In genomic region chr13:94250188-94250587, GRCm38 (mm10) we compare ENCODE assay signal across 22 mouse cellular contexts. TPM values are rescaled to one million over a fixed set of nuclear protein-coding genes. Genes with fewer than 3 reads are reported as not detected.
DNase-seq lines count a peak whose midpoint lies in the region; ATAC-seq and TF ChIP-seq lines count a peak whose summit lies in the region.
"Had no signal": no experiment of that assay in that cellular context is flagged by ENCODE, and none has a peak within 500 bp of the region (broad histone marks: within the 10 kb centered on the region; RNA-seq: fewer than 3 reads in every experiment).

No protein-coding gene starts in this region.

- H3K79me2 ChIP-seq in liver, adult 2 months (ENCODE audit: control insufficient read depth, insufficient read depth, low read length), result peaks cover 36% of the 10 kb centered on the region; the same call in 1 of the 2 replicates

- no peaks in the 10 kb centered on the region for H3K9me3 ChIP-seq in liver, embryonic 12.5 days (replicated peaks)
- H3K9me3 ChIP-seq in liver, embryonic 16.5 days (replicated peaks; ENCODE audit: control insufficient read depth, low read length), result no peaks in the 10 kb centered on the region
- no peaks in the 10 kb centered on the region for H3K9me3 ChIP-seq in liver, postnatal 0 days (ENCODE audit: low read length)
- H3K9me3 ChIP-seq in liver, embryonic 11.5 days (ENCODE audit: control insufficient read depth, low read length), result no peaks in the 10 kb centered on the region
- H3K9me3 ChIP-seq: G1E had no signal

- ATAC-seq in liver, embryonic 12.5 days, result no peak
- peak; percentile 45 for ATAC-seq in liver, embryonic 16.5 days (ENCODE audit: low read depth)
- ATAC-seq in liver, postnatal 0 days, result peak; percentile 90
- no peak for ATAC-seq in liver, embryonic 11.5 days (replicated peaks; ENCODE audit: low FRiP score)
- ATAC-seq: activated CD4-positive, CD25-positive, alpha-beta regulatory T cell, adult 4 months; CD4-positive, CD25-positive, alpha-beta regulatory T cell, adult 4 months; Patski had no signal

- H3K27me3 ChIP-seq in liver, adult 2 months (ENCODE audit: control insufficient read depth, insufficient read depth, low read length), result no peaks in the 10 kb centered on the region
- no peaks in the 10 kb centered on the region for H3K27me3 ChIP-seq in liver, embryonic 12.5 days (replicated peaks)
- no peaks in the 10 kb centered on the region for H3K27me3 ChIP-seq in liver, embryonic 16.5 days (ENCODE audit: control insufficient read depth, insufficient read depth, low read depth, low read length)
- H3K27me3 ChIP-seq in liver, postnatal 0 days (ENCODE audit: insufficient read depth, low read length), result no peaks in the 10 kb centered on the region
- no peaks in the 10 kb centered on the region for H3K27me3 ChIP-seq in liver, embryonic 11.5 days (replicated peaks; ENCODE audit: control insufficient read depth, insufficient read depth, low read length)
- H3K27me3 ChIP-seq in testis, adult 2 months (ENCODE audit: control insufficient read depth, insufficient read depth, low read length), result no peaks in the 10 kb centered on the region
- H3K27me3 ChIP-seq: CH12.LX, Patski had no signal

- no peak overlapping the region for H3K4me2 ChIP-seq in liver, embryonic 12.5 days
- H3K4me2 ChIP-seq in liver, embryonic 16.5 days (ENCODE audit: low read depth, low read length), result no peak overlapping the region
- no peak overlapping the region for H3K4me2 ChIP-seq in liver, postnatal 0 days (ENCODE audit: low read depth, low read length)
- H3K4me2 ChIP-seq in liver, embryonic 11.5 days, result no peak overlapping the region

- TF ChIP-seq POLR2A in liver, adult 2 months (IDR thresholded peaks at IDR 0.05; ENCODE audit: extremely low read depth, insufficient read depth, low read length), result no peak
- no peak for TF ChIP-seq POLR2A in testis, adult 2 months (IDR thresholded peaks at IDR 0.05; ENCODE audit: control insufficient read depth, low read depth, low read length)

- TF ChIP-seq CTCF in liver, adult 2 months (IDR thresholded peaks at IDR 0.05; ENCODE audit: low read depth, low read length), result no peak
- TF ChIP-seq CTCF in liver, postnatal 0 days (IDR thresholded peaks at IDR 0.05; ENCODE audit: low read depth), result no peak
- TF ChIP-seq CTCF in testis, adult 2 months (IDR thresholded peaks at IDR 0.05; ENCODE audit: control insufficient read depth, insufficient read depth, insufficient replicate concordance, low read depth, low read length), result no peak

- H3K27ac ChIP-seq in liver, adult 2 months (replicated peaks; ENCODE audit: insufficient read depth, low read depth, low read length), result peak overlapping the region; percentile 6; the same call in 1 of the 2 replicates
- H3K27ac ChIP-seq in liver, embryonic 12.5 days, result no peak overlapping the region
- no peak overlapping the region for H3K27ac ChIP-seq in liver, embryonic 16.5 days (ENCODE audit: low read length)
- peak overlapping the region; percentile 62; the same call in 1 of the 2 replicates for H3K27ac ChIP-seq in liver, postnatal 0 days (ENCODE audit: low read depth)
- H3K27ac ChIP-seq in liver, embryonic 11.5 days (ENCODE audit: low read depth, low read length), result no peak overlapping the region
- peak overlapping the region; percentile 49; the same call in 1 of the 2 replicates for H3K27ac ChIP-seq in testis, adult 2 months (ENCODE audit: control insufficient read depth, insufficient read depth, low read depth, low read length)

- no peaks in the 10 kb centered on the region for H3K36me3 ChIP-seq in liver, adult 2 months (ENCODE audit: control insufficient read depth, insufficient read depth, low read length)
- H3K36me3 ChIP-seq in liver, embryonic 12.5 days, result no peaks in the 10 kb centered on the region
- H3K36me3 ChIP-seq in liver, embryonic 16.5 days (ENCODE audit: control insufficient read depth, insufficient read depth), result no peaks in the 10 kb centered on the region
- no peaks in the 10 kb centered on the region for H3K36me3 ChIP-seq in liver, postnatal 0 days (replicated peaks; ENCODE audit: insufficient read depth, low read length)
- H3K36me3 ChIP-seq in liver, embryonic 11.5 days (ENCODE audit: control insufficient read depth, insufficient read depth, low read length), result no peaks in the 10 kb centered on the region
- no peaks in the 10 kb centered on the region for H3K36me3 ChIP-seq in testis, adult 2 months (ENCODE audit: control insufficient read depth, insufficient read depth, low read length)
- H3K36me3 ChIP-seq: G1E had no signal

- 56% methylated on average over 6 of the region's 6 CpGs for WGBS in liver, adult 2 months
- WGBS in liver, embryonic 12.5 days (ENCODE audit: insufficient replicate concordance), result 80% methylated on average over 6 of the region's 6 CpGs
- 75% methylated on average over 5 of the region's 6 CpGs for WGBS in liver, embryonic 16.5 days (ENCODE audit: insufficient replicate concordance)
- 79% methylated on average over 4 of the region's 6 CpGs for WGBS in liver, postnatal 0 days (ENCODE audit: insufficient replicate concordance)
- 87% methylated on average over 6 of the region's 6 CpGs for WGBS in liver, embryonic 11.5 days

- peak; percentile 77 for DNase-seq in liver, adult 2 months (ENCODE audit: extremely low read depth, low read depth, low spot score)
- DNase-seq in liver, result no peak
- DNase-seq in liver, postnatal 0 days, result no peak
- DNase-seq in liver, embryonic 11.5 days (ENCODE audit: low spot score), result no peak
- no peak for DNase-seq in testis, postnatal 10 days (ENCODE audit: low spot score)
- DNase-seq: adrenal gland, adult 2 months; adrenal gland, adult 8-10 months; adrenal gland, postnatal 10 days; adrenal gland, postnatal 14 days; adrenal gland, postnatal 25 days; adrenal gland, postnatal 36 days; cerebellum, adult 11 months; cerebellum, adult 11-12 months had no signal

- TF ChIP-seq EP300 in liver, postnatal 0 days (IDR thresholded peaks at IDR 0.05; ENCODE audit: low read depth), result no peak

- H3K4me1 ChIP-seq in liver, adult 2 months (ENCODE audit: control insufficient read depth, insufficient read depth, low read length), result peaks cover 14% of the 10 kb centered on the region
- H3K4me1 ChIP-seq in liver, embryonic 12.5 days, result 0 out of 2 replicates have a peak, but pooled peaks cover 10% of the 10 kb centered on the region
- no peaks in the 10 kb centered on the region; the same call in 1 of the 2 replicates for H3K4me1 ChIP-seq in liver, embryonic 16.5 days (ENCODE audit: control insufficient read depth, low read depth, low read length)
- peaks cover 4% of the 10 kb centered on the region; the same call in 1 of the 2 replicates for H3K4me1 ChIP-seq in liver, postnatal 0 days (ENCODE audit: insufficient read depth)
- no peaks in the 10 kb centered on the region for H3K4me1 ChIP-seq in liver, embryonic 11.5 days (replicated peaks; ENCODE audit: control insufficient read depth, insufficient read depth, low read length)
- no peaks in the 10 kb centered on the region for H3K4me1 ChIP-seq in testis, adult 2 months (ENCODE audit: control insufficient read depth, insufficient read depth, low read length)

- no peak overlapping the region for H3K4me3 ChIP-seq in liver, adult 2 months (ENCODE audit: insufficient read depth, low read depth, low read length)
- H3K4me3 ChIP-seq in liver, embryonic 12.5 days, result no peak overlapping the region
- H3K4me3 ChIP-seq in liver, embryonic 16.5 days (ENCODE audit: low read depth, low read length), result no peak overlapping the region
- H3K4me3 ChIP-seq in liver, postnatal 0 days (ENCODE audit: low read depth, low read length), result no peak overlapping the region
- no peak overlapping the region for H3K4me3 ChIP-seq in liver, embryonic 11.5 days (ENCODE audit: low read depth, low read length)
- H3K4me3 ChIP-seq in testis, adult 2 months (ENCODE audit: control insufficient read depth, low read depth, low read length), result peak overlapping the region; percentile 30; the same call in 1 of the 2 replicates

- H3K9ac ChIP-seq in liver, adult 2 months (ENCODE audit: low read depth, low read length), result no peak overlapping the region
- H3K9ac ChIP-seq in liver, embryonic 12.5 days, result no peak overlapping the region
- H3K9ac ChIP-seq in liver, embryonic 16.5 days (ENCODE audit: low read depth, low read length), result no peak overlapping the region
- H3K9ac ChIP-seq in liver, postnatal 0 days (replicated peaks), result no peak overlapping the region
- no peak overlapping the region for H3K9ac ChIP-seq in liver, embryonic 11.5 days (ENCODE audit: low read depth, low read length)

RNA-seq across cellular contexts. Expression of gene Scamp1, which starts 35.5 kb away (rescaled TPM):
- 24.3 and 26.7 TPM in 2 replicates for total RNA-seq in liver, adult 2 months (2014; rRNA removed)
- polyA plus RNA-seq in liver, adult 2 months (2012; rRNA removed), result 12.9 and 15.8 TPM in 2 replicates
- polyA plus RNA-seq in liver, embryonic 12.5 days (2016; fragmentation: Nextera tagmentation; extraction: Ambion mirVana), result 11.7 TPM in 2 replicates
- polyA plus RNA-seq in liver, embryonic 16.5 days (2015; fragmentation: Nextera tagmentation; extraction: Ambion mirVana), result 9.3 and 9.5 TPM in 2 replicates
- polyA plus RNA-seq in liver, postnatal 0 days (2015; fragmentation: Nextera tagmentation; extraction: Ambion mirVana), result 12.0 and 13.8 TPM in 2 replicates
- polyA plus RNA-seq in liver, embryonic 11.5 days (2014; fragmentation: Nextera tagmentation; extraction: Ambion mirVana), result 16.7 and 20.2 TPM in 2 replicates
- 178 and 229 TPM in 2 replicates for polyA plus RNA-seq in testis, adult 2 months (2012; rRNA removed)
- total RNA-seq: CH12.LX, MEL had no signal
- polyA plus RNA-seq: G1E had no signal

Comparison
In these comparisons a context has a peak if more than half of its experiments do, and no peak if none do; other contexts are left out.
1. H3K27ac ChIP-seq: peak in liver, adult 2 months (single experiment), liver, postnatal 0 days (single experiment) and testis, adult 2 months (single experiment); none in liver, embryonic 12.5 days (single experiment), liver, embryonic 16.5 days (single experiment) and liver, embryonic 11.5 days (single experiment).
2. ATAC-seq: peak in liver, embryonic 16.5 days (single experiment) and liver, postnatal 0 days (single experiment); none in liver, embryonic 12.5 days (single experiment) and liver, embryonic 11.5 days (single experiment).